Mouse (Mus musculus) thymus, postnatal 0 days (tissue): Measurements from ENCODE around the gene Zfp282. TPM values are rescaled to one million over a fixed set of nuclear protein-coding genes. Genes with fewer than 3 reads are reported as not detected.
A peak's percentile ranks its signal among the peaks of the same experiment; 100 is the strongest.

Experiments
- DNase-seq: peaks from one replicate; pipeline ENCODE4 v3.0.0-alpha.2; 2015; ENCODE audit warnings: low spot score
- polyA plus RNA-seq: library from polyadenylated mRNA; unstranded; fragments of >200 nt; fragmentation: Nextera tagmentation; extraction: Ambion mirVana; gene quantifications from 2 replicates; pipeline ENCODE4 v1.2.1, GENCODE M21; 2015

Zfp282 gene
- polyA plus RNA-seq, 1 experiment from 2014 or later: 10.1 TPM

GRCm38 (mm10) chr6:47899416-47899815 lies 22.4 kb downstream of the Zfp282 start:
- no peak for DNase-seq

- DNase-seq: no peak
Measured at GRCm38 (mm10) chr6:47903587-47903986, 26.6 kb downstream of the Zfp282 start.

- DNase-seq: no peak
Measured at GRCm38 (mm10) chr6:47904361-47904760, 27.4 kb downstream of the Zfp282 start.

GRCm38 (mm10) chr6:47904917-47905695 lies 28.1 kb downstream of the Zfp282 start:
- DNase-seq: no peak

- no peak for DNase-seq
Measured at GRCm38 (mm10) chr6:47906326-47906725, 29.3 kb downstream of the Zfp282 start.

- no peak for DNase-seq
Measured at GRCm38 (mm10) chr6:47909007-47909406, 32.0 kb downstream of the Zfp282 start.

- no peak for DNase-seq
Measured at GRCm38 (mm10) chr6:47911650-47912049, 34.6 kb downstream of the Zfp282 start.

GRCm38 (mm10) chr6:47912991-47913390 lies 36.0 kb downstream of the Zfp282 start:
- DNase-seq: no peak

- DNase-seq: no peak
Measured at GRCm38 (mm10) chr6:47917051-47917450, 40.0 kb downstream of the Zfp282 start.

- no peak for DNase-seq
Measured at GRCm38 (mm10) chr6:47918768-47919274, 41.8 kb downstream of the Zfp282 start.

- DNase-seq: no peak
Measured at GRCm38 (mm10) chr6:47919646-47920446, 42.8 kb downstream of the Zfp282 start.

- DNase-seq: peak; percentile 93
Measured at GRCm38 (mm10) chr6:47920447-47921340, 43.7 kb downstream of the Zfp282 start, which contains the start of gene Zfp212. Gene Zfp212, plus strand, starts transcription at chr6:47920476.

GRCm38 (mm10) chr6:47942461-47942860 lies 65.5 kb downstream of the Zfp282 start:
- DNase-seq: no peak

- peak; percentile 72 for DNase-seq
Measured at GRCm38 (mm10) chr6:47943021-47943691, 66.2 kb downstream of the Zfp282 start.

GRCm38 (mm10) chr6:47943721-47944120 lies 66.7 kb downstream of the Zfp282 start:
- DNase-seq: no peak

- no peak for DNase-seq
Measured at GRCm38 (mm10) chr6:47947388-47947787, 70.4 kb downstream of the Zfp282 start.

- peak; percentile 95 for DNase-seq
Measured at GRCm38 (mm10) chr6:47953191-47953726, 76.3 kb downstream of the Zfp282 start, which contains the start of gene Zfp956. Gene Zfp956, plus strand, starts transcription at chr6:47953390.

- DNase-seq: no peak
Measured at GRCm38 (mm10) chr6:47954425-47954824, 77.4 kb downstream of the Zfp282 start.

- no peak for DNase-seq
Measured at GRCm38 (mm10) chr6:47957816-47958215, 80.8 kb downstream of the Zfp282 start.
